Mouse (Mus musculus) forebrain, embryonic 13.5 days (tissue): ENCODE measurements around the gene Gm14327. TPM values are rescaled to one million over a fixed set of nuclear protein-coding genes. Genes with fewer than 3 reads are reported as not detected.
A peak's percentile ranks its signal among the peaks of the same experiment; 100 is the strongest.
"Not testable (repeated sequence)": the region's sequence is repeated elsewhere in the genome, so short reads cannot be mapped to it uniquely, and the experiment has no call there.

Experiments used
- ATAC-seq: fragments of 200-750 bp; cut with Nextera tagmentation; 2 replicates; pipeline ENCODE4 v1.8.0; 2017
- H3K27ac ChIP-seq: fragments of 300-500 bp; sonication (generic); 2 replicates; pipeline ENCODE4 v1.5.1; 2015; ENCODE audit warnings: inconsistent platforms, mild to moderate bottlenecking, moderate library complexity
- H3K27me3 ChIP-seq: fragments of 300-500 bp; sonication (generic); 2 replicates; pipeline ENCODE4 v1.6.1; 2015; ENCODE audit warnings: mild to moderate bottlenecking, inconsistent platforms
- H3K36me3 ChIP-seq: fragments of 300-500 bp; sonication (generic); 2 replicates; pipeline ENCODE4 v1.6.1; 2015; ENCODE audit warnings: mild to moderate bottlenecking, inconsistent platforms; ENCODE audit not compliant: poor library complexity, severe bottlenecking
- H3K4me1 ChIP-seq: fragments of 300-500 bp; sonication (generic); 2 replicates; pipeline ENCODE4 v1.6.1; 2015; ENCODE audit warnings: inconsistent platforms
- H3K4me2 ChIP-seq: fragments of 300-500 bp; sonication (generic); 2 replicates; pipeline ENCODE4 v1.6.1; 2015; ENCODE audit warnings: inconsistent platforms, mild to moderate bottlenecking, moderate library complexity
- H3K4me3 ChIP-seq: fragments of 300-500 bp; sonication (generic); 2 replicates; pipeline ENCODE4 v1.5.1; 2015; ENCODE audit warnings: mild to moderate bottlenecking, inconsistent platforms
- H3K9ac ChIP-seq: fragments of 300-500 bp; sonication (generic); 2 replicates; pipeline ENCODE4 v1.6.1; 2015; ENCODE audit warnings: mild to moderate bottlenecking, inconsistent platforms
- H3K9me3 ChIP-seq: fragments of 300-500 bp; sonication (generic); replicated peaks from 2 replicates; pipeline ENCODE4 v1.6.1; 2016; ENCODE audit warnings: inconsistent platforms
- WGBS: fragments of 180-500 bp; shearing (Covaris S2); methylation state at CpG from one replicate; pipeline ENCODE4 v1.1.7; 2015; 5-methylcytosine and 5-hydroxymethylcytosine counted together
- polyA plus RNA-seq: library from polyadenylated mRNA; unstranded; fragments of >200 nt; fragmentation: Nextera tagmentation; extraction: Ambion mirVana; gene quantifications from 2 replicates; pipeline ENCODE4 v1.2.1, GENCODE M21; 2015

Gene Gm14327
- polyA plus RNA-seq = 2.5 and 3.2 TPM in 2 replicates

DNA sequence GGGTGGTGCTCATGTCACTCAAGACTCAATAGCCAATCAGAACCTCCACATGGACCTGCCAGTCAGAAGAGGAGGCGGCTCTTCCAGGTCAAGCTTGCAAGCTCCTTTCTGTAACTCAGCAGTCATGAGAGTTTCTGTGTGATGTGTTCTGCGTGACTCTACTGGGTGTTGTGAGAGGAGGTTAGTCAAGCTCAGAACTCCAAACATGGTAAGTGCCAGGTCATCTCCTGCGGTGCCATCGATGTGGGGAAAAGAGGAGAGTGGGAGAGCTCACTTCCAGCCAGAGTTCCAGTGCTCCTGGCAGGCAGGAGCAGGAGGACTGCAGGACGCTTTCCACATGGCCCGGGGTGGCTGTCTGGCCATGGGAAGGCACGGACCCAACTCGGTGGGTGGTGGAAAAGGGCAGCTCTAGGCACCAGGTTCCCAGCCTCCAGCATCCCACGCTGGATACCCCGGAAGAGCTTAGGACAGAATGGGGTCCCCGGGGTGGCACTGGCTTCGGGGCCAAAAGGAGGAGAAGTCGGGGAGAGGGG lies at the start of gene Gm14327:
Gm14327 (plus strand) TSS at position 51 of the 533 bp plus-strand sequence.
- not testable (repeated sequence) for H3K36me3 ChIP-seq, H3K9ac ChIP-seq, H3K27ac ChIP-seq, H3K4me2 ChIP-seq, ATAC-seq, H3K9me3 ChIP-seq, H3K4me1 ChIP-seq, H3K27me3 ChIP-seq
- 56% methylated on average over 11 of the region's 13 CpGs for WGBS
- H3K4me3 ChIP-seq = peak within 1 kb of the TSS; percentile 23

DNA sequence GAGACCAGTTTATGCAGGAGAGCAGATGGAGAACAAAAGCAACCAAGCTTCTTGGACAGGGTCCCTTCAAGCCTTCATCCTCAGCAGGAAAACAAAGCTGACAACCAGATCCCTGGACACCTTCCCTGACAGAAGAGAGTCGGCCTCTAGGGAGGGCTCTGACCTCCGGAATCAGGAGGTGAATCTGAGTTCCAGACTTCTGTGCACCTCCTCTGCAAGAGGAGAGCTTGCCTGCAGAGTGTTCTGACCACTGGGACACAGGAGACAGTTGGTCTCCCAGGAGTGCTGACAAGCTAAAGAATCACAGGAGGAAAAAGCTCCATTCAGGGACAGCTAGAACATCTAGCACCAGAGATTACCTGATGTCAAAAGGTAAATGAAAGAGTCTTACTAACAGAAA lies 34.6 kb upstream of the Gm14327 start:
- H3K27me3 ChIP-seq, H3K4me1 ChIP-seq, H3K9ac ChIP-seq, H3K27ac ChIP-seq, H3K9me3 ChIP-seq, H3K4me3 ChIP-seq, ATAC-seq, H3K4me2 ChIP-seq, H3K36me3 ChIP-seq: not testable (repeated sequence)
- WGBS = 89% methylated on average over 2 of the region's 2 CpGs

DNA sequence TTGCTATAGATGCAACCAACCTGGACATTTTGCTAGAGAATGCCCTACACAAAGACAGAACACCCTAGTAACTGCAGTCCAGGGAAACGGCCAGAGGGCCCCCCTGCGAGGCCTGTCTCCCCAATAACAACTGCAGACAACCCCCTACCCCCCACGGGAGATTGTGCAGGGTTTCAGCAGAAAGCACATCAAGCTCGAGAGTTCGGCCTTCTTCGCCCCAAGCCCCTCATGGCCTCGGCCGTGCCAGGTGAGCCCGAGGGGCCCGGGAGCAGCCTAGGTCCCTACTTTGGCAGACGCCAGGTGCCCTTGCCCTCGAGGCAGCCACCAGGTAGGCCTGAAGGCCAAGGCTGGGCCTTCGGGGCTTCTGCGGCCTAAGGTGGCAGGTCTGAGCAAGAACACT lies 9.2 kb upstream of the Gm14327 start:
- H3K27ac ChIP-seq, H3K27me3 ChIP-seq, H3K36me3 ChIP-seq, ATAC-seq, H3K9ac ChIP-seq, H3K4me3 ChIP-seq, H3K9me3 ChIP-seq, H3K4me1 ChIP-seq, H3K4me2 ChIP-seq: not testable (repeated sequence)
- WGBS = 88% methylated on average over 14 of the region's 14 CpGs

DNA sequence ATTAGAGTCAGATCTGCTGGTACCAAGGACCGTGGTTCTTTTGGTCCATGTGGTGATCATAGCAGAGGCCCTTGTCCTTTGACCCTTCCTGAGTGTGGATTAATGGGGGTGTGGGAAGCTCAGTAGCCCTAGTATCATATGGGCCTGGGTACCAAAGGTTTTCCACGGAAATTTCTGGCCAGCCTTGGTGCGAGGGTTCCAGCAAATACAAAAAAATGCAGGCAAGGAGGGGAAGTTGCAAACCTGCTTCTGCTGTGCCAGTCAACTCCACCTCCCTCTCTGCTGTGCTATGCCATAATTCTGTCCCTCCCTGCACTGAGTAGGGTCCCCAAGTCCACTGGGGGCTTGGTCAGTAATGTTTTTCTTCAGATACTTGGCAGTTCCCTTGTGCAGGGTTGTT lies 1.3 kb downstream of the Gm14327 start:
- not testable (repeated sequence) for H3K4me1 ChIP-seq, H3K4me3 ChIP-seq, H3K9ac ChIP-seq, ATAC-seq, H3K27ac ChIP-seq, H3K27me3 ChIP-seq, H3K36me3 ChIP-seq, H3K4me2 ChIP-seq, H3K9me3 ChIP-seq
- 83% methylated on average over 2 of the region's 3 CpGs for WGBS

DNA sequence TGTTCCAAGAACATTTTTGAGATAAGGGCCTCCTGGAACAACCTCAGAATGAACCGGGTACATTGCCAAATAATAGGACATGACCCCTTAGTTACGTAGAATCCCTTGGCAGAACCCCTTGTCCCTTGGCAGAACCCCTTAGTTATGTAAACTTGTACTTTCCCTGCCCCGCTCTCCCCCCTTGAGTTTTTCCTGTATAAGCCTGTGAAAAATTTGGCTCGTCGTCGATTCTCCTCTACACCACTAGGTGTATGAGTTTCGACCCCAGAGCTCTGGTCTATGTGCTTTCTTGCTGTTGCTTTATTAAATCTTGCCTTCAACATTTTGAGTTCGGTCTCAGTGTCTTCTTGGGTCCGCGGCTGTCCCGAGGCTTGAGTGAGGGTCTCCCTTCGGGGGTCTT lies 6.4 kb downstream of the Gm14327 start:
- H3K4me3 ChIP-seq, H3K4me2 ChIP-seq, H3K27me3 ChIP-seq, H3K27ac ChIP-seq, H3K36me3 ChIP-seq, H3K4me1 ChIP-seq, ATAC-seq, H3K9me3 ChIP-seq, H3K9ac ChIP-seq: not testable (repeated sequence)
- WGBS = 90% methylated on average over 5 of the region's 12 CpGs

DNA sequence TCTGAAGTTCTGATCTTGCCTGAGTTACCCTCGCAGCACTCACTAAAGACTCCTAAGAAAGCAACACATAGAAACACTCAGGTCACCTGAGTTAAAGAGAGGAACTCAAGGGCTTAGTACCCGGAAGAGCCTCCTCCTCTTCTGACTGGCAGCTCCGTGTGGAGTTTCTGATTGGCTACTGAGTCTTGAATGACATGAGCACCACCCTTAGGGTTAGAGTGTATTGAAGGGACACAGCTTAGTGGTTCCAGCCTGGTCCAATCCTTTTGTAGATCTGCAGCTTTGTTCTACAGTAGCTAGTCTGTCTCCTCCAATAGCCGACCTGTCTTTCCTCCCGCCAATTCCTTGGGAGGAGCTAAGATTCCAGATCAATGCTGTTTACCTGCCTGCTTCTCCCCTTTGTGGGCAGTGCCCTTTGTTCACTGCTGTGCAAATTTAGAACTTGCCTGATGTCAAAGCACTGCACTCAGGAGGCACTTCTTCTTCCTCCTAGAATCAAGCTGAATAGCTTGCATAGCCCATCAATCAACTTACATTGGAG lies 28.7 kb downstream of the Gm14327 start, which contains the start of gene Zfp972:
Zfp972 (minus strand) TSS at position 51 of the 541 bp plus-strand sequence.
- WGBS = 53% methylated on average over 3 of the region's 5 CpGs
- ATAC-seq, H3K27me3 ChIP-seq, H3K4me3 ChIP-seq, H3K4me1 ChIP-seq, H3K9ac ChIP-seq, H3K9me3 ChIP-seq, H3K27ac ChIP-seq, H3K4me2 ChIP-seq, H3K36me3 ChIP-seq: not testable (repeated sequence)

Other genes with a start within 250 kb of the Gm14327 start
- gene Gm14322, start 137.8 kb upstream of the Gm14327 start, polyA plus RNA-seq = 7.1 and 7.7 TPM in 2 replicates
- gene Gm14325, start 56.8 kb upstream of the Gm14327 start, polyA plus RNA-seq = 35.7 and 40.7 TPM in 2 replicates
- gene Zfp972, start 28.5 kb downstream of the Gm14327 start, polyA plus RNA-seq = 0.32 and 0.47 TPM in 2 replicates
- gene Gm14326, start 60.2 kb downstream of the Gm14327 start, polyA plus RNA-seq = 14.5 and 15.9 TPM in 2 replicates
- gene Zfp971, start 126.2 kb downstream of the Gm14327 start, polyA plus RNA-seq = 10.1 and 11.3 TPM in 2 replicates
- gene Zfp931, start 181.4 kb downstream of the Gm14327 start, polyA plus RNA-seq = 15.5 and 16.8 TPM in 2 replicates
- 27.0 and 29.9 TPM in 2 replicates for gene Phactr3, start 221.9 kb downstream of the Gm14327 start, polyA plus RNA-seq